Mouse (Mus musculus): ENCODE data around the gene B4galnt3. TPM values are rescaled to one million over a fixed set of nuclear protein-coding genes. Genes with fewer than 3 reads are reported as not detected.

Gene B4galnt3
- polyA plus RNA-seq, 2 experiments: 0.13 to 0.18 TPM

DNA sequence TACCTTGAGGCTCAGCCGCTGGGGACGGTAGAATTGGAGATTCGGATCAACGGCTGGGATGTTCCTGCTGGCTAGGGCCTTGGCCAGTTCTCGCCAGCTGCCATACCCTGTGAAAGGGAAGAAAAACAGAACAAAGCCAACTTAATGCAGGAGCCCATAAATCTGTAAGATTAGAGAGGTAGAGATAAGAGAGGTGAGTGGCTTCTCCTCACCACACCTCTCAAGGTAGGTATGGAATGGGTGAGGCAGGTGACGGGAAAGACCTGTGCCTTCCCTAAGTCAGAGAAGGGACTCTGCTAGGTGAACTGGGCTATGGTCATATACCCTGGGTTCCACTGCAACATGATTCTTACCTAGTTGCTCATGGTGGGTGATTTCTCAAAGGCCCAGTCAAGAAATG lies 61.5 kb downstream of the B4galnt3 start:
- no peak for TF ChIP-seq EP300 (IDR thresholded peaks at IDR 0.05; ENCODE audit: low read depth)
- no peak for TF ChIP-seq CTCF (IDR thresholded peaks at IDR 0.05; ENCODE audit: low read depth)
- Histone ChIP-seq H3K4me1 (replicated peaks; ENCODE audit: control insufficient read depth in 2 of 2, insufficient read depth in 2 of 2, low read length in 1 of 2) (no peaks in the 10 kb centered on the region), H3K4me3 (ENCODE audit: insufficient read depth in 1 of 2, low read depth in 2 of 2, low read length in 2 of 2) (no peak overlapping the region), H3K4me2 (ENCODE audit: low read depth) (no peak overlapping the region), H3K27me3 (ENCODE audit: control insufficient read depth, insufficient read depth, low read length) (no peaks in the 10 kb centered on the region), H3K9me3 (ENCODE audit: control insufficient read depth, low read length) (no peaks in the 10 kb centered on the region), H3K36me3 (replicated peaks; ENCODE audit: control insufficient read depth, insufficient read depth, low read depth) (no peaks in the 10 kb centered on the region), H3K27ac (no peak overlapping the region), H3K9ac (replicated peaks) (no peak overlapping the region)
- ATAC-seq (ENCODE audit: insufficient read depth): no peak
- DNase-seq (ENCODE audit: low read depth in 3 of 3, low spot score in 3 of 3): no peak
- WGBS (ENCODE audit: insufficient replicate concordance): 78% methylated on average over 6 of the region's 6 CpGs

DNA sequence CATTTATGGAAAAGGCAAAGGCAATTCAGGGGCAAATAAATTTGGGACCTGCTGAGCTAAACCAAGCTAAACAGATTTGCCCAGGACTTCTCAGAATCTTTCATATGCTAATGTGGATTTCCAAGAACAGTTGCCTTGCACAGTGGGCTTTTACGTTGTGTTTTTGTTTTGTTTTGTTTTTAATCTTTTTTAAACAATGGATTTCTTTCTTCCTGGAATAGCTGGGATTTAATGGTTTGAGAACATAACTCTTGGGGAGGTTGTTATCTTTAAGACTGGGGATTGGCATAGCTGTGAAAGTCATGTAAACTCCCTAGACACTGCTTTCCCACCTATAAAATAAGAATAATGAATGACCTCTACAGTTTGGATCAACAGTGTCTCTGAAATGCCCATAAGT lies 63.9 kb downstream of the B4galnt3 start:
- no peak for DNase-seq (ENCODE audit: low read depth in 3 of 3, low spot score in 3 of 3)
- Histone ChIP-seq H3K9ac (replicated peaks) (no peak overlapping the region), H3K36me3 (replicated peaks; ENCODE audit: control insufficient read depth, insufficient read depth, low read depth) (no peaks in the 10 kb centered on the region), H3K27me3 (ENCODE audit: control insufficient read depth, insufficient read depth, low read length) (no peaks in the 10 kb centered on the region; the same call in 1 of the 2 replicates), H3K9me3 (ENCODE audit: control insufficient read depth, low read length) (no peaks in the 10 kb centered on the region), H3K27ac (no peak overlapping the region), H3K4me3 (ENCODE audit: insufficient read depth in 1 of 2, low read depth in 2 of 2, low read length in 2 of 2) (no peak overlapping the region), H3K4me2 (ENCODE audit: low read depth) (no peak overlapping the region), H3K4me1 (replicated peaks; ENCODE audit: control insufficient read depth in 2 of 2, insufficient read depth in 2 of 2, low read length in 1 of 2) (no peaks in the 10 kb centered on the region)
- ATAC-seq (ENCODE audit: insufficient read depth): no peak
- 32% methylated on average over 1 of the region's 1 CpGs for WGBS (ENCODE audit: insufficient replicate concordance)
- TF ChIP-seq CTCF (IDR thresholded peaks at IDR 0.05; ENCODE audit: low read depth): no peak
- no peak for TF ChIP-seq EP300 (IDR thresholded peaks at IDR 0.05; ENCODE audit: low read depth)

DNA sequence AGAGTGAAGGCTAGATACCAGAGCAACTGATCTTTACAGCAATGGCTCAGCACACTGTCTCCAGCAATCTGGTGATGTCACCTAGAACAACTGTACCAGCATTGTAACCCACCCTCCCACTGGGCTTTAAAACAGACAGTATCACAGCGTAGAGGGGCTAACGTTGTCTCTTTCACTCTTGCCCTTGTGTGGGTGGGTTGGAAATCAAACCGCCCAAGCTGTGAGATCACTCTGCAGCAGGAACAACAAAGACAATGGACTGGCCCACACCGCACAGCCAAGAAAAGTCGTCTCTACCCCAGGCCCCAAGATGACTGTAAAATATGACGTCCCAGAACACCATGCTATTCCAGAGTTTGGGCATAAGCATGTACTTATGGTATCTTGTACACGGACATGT lies 64.6 kb downstream of the B4galnt3 start:
- no peaks in the 10 kb centered on the region for H3K9me3 ChIP-seq (ENCODE audit: control insufficient read depth, low read length)
- no peak for DNase-seq (ENCODE audit: low read depth in 3 of 3, low spot score in 3 of 3)
- no peak for ATAC-seq (ENCODE audit: insufficient read depth)
- H3K27ac ChIP-seq: no peak overlapping the region
- H3K36me3 ChIP-seq (replicated peaks; ENCODE audit: control insufficient read depth, insufficient read depth, low read depth): no peaks in the 10 kb centered on the region
- H3K4me1 ChIP-seq (replicated peaks; ENCODE audit: control insufficient read depth in 2 of 2, insufficient read depth in 2 of 2, low read length in 1 of 2): no peaks in the 10 kb centered on the region
- no peak overlapping the region for H3K9ac ChIP-seq (replicated peaks)
- no peak for TF ChIP-seq CTCF (IDR thresholded peaks at IDR 0.05; ENCODE audit: low read depth)
- TF ChIP-seq EP300 (IDR thresholded peaks at IDR 0.05; ENCODE audit: low read depth): no peak
- H3K4me3 ChIP-seq (ENCODE audit: insufficient read depth in 1 of 2, low read depth in 2 of 2, low read length in 2 of 2): no peak overlapping the region
- WGBS (ENCODE audit: insufficient replicate concordance): 47% methylated on average over 7 of the region's 7 CpGs
- H3K27me3 ChIP-seq (ENCODE audit: control insufficient read depth, insufficient read depth, low read length): no peaks in the 10 kb centered on the region; the same call in 1 of the 2 replicates
- no peak overlapping the region for H3K4me2 ChIP-seq (ENCODE audit: low read depth)

DNA sequence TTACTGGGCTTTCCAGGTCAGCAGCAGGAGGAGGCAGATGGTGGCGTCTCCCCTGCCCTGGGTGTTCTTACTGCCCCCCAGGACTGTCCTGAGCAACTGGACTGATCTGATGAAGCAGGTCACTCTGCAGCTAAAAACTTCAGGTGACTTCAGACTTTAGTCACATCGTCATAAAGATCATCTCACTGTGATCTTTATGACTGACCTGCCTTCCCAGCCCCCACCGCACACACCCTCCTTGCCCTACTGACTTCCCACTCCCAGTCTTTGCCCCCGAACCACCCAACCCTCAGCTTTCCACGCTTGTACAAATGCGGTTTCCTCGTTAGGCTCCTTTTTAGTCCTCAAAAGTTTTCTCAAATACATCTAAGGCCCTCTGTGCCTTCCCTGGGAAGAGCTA lies 67.3 kb downstream of the B4galnt3 start:
- Histone ChIP-seq H3K9ac (replicated peaks) (no peak overlapping the region), H3K4me2 (ENCODE audit: low read depth) (no peak overlapping the region), H3K9me3 (ENCODE audit: control insufficient read depth, low read length) (no peaks in the 10 kb centered on the region), H3K27me3 (ENCODE audit: control insufficient read depth, insufficient read depth, low read length) (no peaks in the 10 kb centered on the region; the same call in 1 of the 2 replicates), H3K4me1 (replicated peaks; ENCODE audit: control insufficient read depth in 2 of 2, insufficient read depth in 2 of 2, low read length in 1 of 2) (no peaks in the 10 kb centered on the region), H3K36me3 (replicated peaks; ENCODE audit: control insufficient read depth, insufficient read depth, low read depth) (no peaks in the 10 kb centered on the region), H3K27ac (no peak overlapping the region), H3K4me3 (ENCODE audit: insufficient read depth in 1 of 2, low read depth in 2 of 2, low read length in 2 of 2) (no peak overlapping the region)
- 65% methylated on average over 7 of the region's 7 CpGs for WGBS (ENCODE audit: insufficient replicate concordance)
- ATAC-seq (ENCODE audit: insufficient read depth): no peak
- TF ChIP-seq CTCF (IDR thresholded peaks at IDR 0.05; ENCODE audit: low read depth): no peak
- TF ChIP-seq EP300 (IDR thresholded peaks at IDR 0.05; ENCODE audit: low read depth): no peak
- DNase-seq (ENCODE audit: low read depth in 3 of 3, low spot score in 3 of 3): no peak

DNA sequence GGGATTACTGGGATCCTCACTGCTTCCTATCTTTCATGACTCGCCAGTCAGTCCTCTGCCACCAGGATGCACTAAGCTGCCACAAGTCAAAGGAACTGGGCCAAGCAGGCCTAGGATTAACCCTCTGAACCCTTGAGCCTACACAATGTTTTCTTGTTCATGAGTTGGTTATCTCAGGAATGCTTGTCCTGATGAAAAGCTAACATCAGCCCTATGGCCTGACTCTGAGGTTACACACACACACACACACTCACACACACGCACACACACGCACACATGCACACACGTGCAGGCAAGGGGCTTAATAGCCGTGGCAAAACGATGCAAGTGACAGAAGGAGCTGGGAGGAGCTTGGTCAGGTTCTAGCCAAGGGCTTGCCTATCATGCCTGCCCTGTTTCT lies 69.0 kb downstream of the B4galnt3 start:
- Histone ChIP-seq H3K9ac (replicated peaks) (no peak overlapping the region), H3K4me2 (ENCODE audit: low read depth) (no peak overlapping the region), H3K27me3 (ENCODE audit: control insufficient read depth, insufficient read depth, low read length) (no peaks in the 10 kb centered on the region; the same call in 1 of the 2 replicates), H3K9me3 (ENCODE audit: control insufficient read depth, low read length) (no peaks in the 10 kb centered on the region), H3K27ac (no peak overlapping the region), H3K4me3 (ENCODE audit: insufficient read depth in 1 of 2, low read depth in 2 of 2, low read length in 2 of 2) (no peak overlapping the region), H3K36me3 (replicated peaks; ENCODE audit: control insufficient read depth, insufficient read depth, low read depth) (no peaks in the 10 kb centered on the region), H3K4me1 (replicated peaks; ENCODE audit: control insufficient read depth in 2 of 2, insufficient read depth in 2 of 2, low read length in 1 of 2) (no peaks in the 10 kb centered on the region)
- no peak for TF ChIP-seq CTCF (IDR thresholded peaks at IDR 0.05; ENCODE audit: low read depth)
- no peak for TF ChIP-seq EP300 (IDR thresholded peaks at IDR 0.05; ENCODE audit: low read depth)
- 53% methylated on average over 6 of the region's 6 CpGs for WGBS (ENCODE audit: insufficient replicate concordance)
- no peak for ATAC-seq (ENCODE audit: insufficient read depth)
- no peak for DNase-seq (ENCODE audit: low read depth in 3 of 3, low spot score in 3 of 3)
